Mouse (Mus musculus): ENCODE results near the gene Ncor2.

- TF ChIP-seq CTCF (IDR thresholded peaks at IDR 0.05 in 2 of 3, conservative IDR thresholded peaks at IDR 0.05 in 1 of 3; ENCODE audit: control insufficient read depth in 1 of 3, insufficient read depth in 1 of 3, low read depth in 2 of 3, low read length in 3 of 3, poor library complexity in 1 of 3, severe bottlenecking in 1 of 3): no peak
- no peak for TF ChIP-seq HCFC1 (IDR thresholded peaks at IDR 0.05; ENCODE audit: low read depth, low read length)
- no peak for TF ChIP-seq MAFK (IDR thresholded peaks at IDR 0.05; ENCODE audit: borderline replicate concordance, low read depth, low read length)
- TF ChIP-seq POLR2AphosphoS5 (IDR thresholded peaks at IDR 0.05; ENCODE audit: borderline replicate concordance, low read depth, low read length): no peak
- no peak for TF ChIP-seq ETS1 (IDR thresholded peaks at IDR 0.05; ENCODE audit: low read depth, low read length)
- no peak for TF ChIP-seq BHLHE40 (IDR thresholded peaks at IDR 0.05; ENCODE audit: borderline replicate concordance, low read depth, low read length)
- no peak for TF ChIP-seq GABPA (IDR thresholded peaks at IDR 0.05; ENCODE audit: low read depth, low read length)
- TF ChIP-seq KAT2A (conservative IDR thresholded peaks at IDR 0.05; ENCODE audit: low read depth, low read length): no peak
- TF ChIP-seq TBP (IDR thresholded peaks at IDR 0.05; ENCODE audit: low read depth, low read length): no peak
Observed at GRCm38 (mm10) chr5:124986656-124987055, 192.4 kb downstream of the Ncor2 start.
